Mouse (Mus musculus): ENCODE results near the gene Gm13057.
"Not testable (repeated sequence)": the region's sequence is repeated elsewhere in the genome, so short reads cannot be mapped to it uniquely, and the experiment has no call there.

The Gm13057 gene

GRCm38 (mm10) chr4:143551400-143551799, at the start of gene Gm13057, which contains the start of gene BC080695:
Gene Gm13057 (plus strand): TSS chr4:143551709.
Gene BC080695 (plus strand): TSS chr4:143551700.
- in situ Hi-C loops (cut with MboI, MseI) = not testable (repeated sequence)

DNA sequence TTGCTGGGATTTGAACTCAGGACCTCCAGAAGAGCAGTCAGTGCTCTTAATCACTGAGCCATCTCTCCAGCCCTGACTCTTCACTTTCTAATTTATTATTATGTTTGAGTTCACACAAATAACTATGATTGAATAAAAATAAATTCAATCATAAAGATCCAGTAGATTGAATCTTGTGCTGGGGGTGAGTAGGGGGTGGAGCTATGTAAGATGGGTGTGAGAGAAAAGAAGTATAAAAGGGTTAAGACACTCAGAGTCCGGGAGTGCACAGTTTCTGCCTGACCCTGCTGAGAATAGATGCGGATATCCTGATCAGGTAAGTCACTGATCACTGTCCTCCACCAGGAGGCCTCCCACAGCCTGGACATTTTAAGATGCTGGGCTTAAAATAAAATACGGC, 40.5 kb upstream of the Gm13057 start, which contains the start of gene Gm13043:
Gene Gm13043 (plus strand): TSS at position 301 of the 400 bp plus-strand sequence.
- in situ Hi-C loops (cut with MboI, MseI) = no loop called here

- in situ Hi-C loops (cut with MboI, MseI) = not testable (repeated sequence)
Observed at GRCm38 (mm10) chr4:143535654-143536053, 15.9 kb upstream of the Gm13057 start, which contains the start of gene Gm13040. Gene Gm13040 (plus strand): TSS chr4:143535954.
